Mouse (Mus musculus) heart, postnatal 36 days (tissue): ENCODE measurements around the gene Cep97. TPM values are rescaled to one million over a fixed set of nuclear protein-coding genes. Genes with fewer than 3 reads are reported as not detected.

ENCODE experiments used
- total RNA-seq, 2 experiments: library from RNA; stranded (reverse); gene quantifications; 2 replicates each; pipeline ENCODE4 v1.2.3; 2021

The Cep97 gene
- total RNA-seq, 2 experiments from 2014 or later: 5.4 to 6.6 TPM

Other genes starting within 250 kb of the Cep97 start
- 1 to 10 TPM; 2.4 TPM for gene Nfkbiz, start 96.0 kb downstream of the Cep97 start, total RNA-seq
- under 1 TPM; 0.38 to 0.72 TPM for gene Nxpe3, start 39.6 kb downstream of the Cep97 start, total RNA-seq
- 100 to 1,000 TPM; 549 to 570 TPM for gene Rpl24, start 31.4 kb upstream of the Cep97 start, total RNA-seq
- 10 to 100 TPM; 10.5 to 11.2 TPM for gene Zbtb11, start 39.0 kb upstream of the Cep97 start, total RNA-seq
- 10 to 100 TPM; 50.8 to 52.1 TPM for gene Pcnp, start 94.9 kb upstream of the Cep97 start, total RNA-seq
- 10 to 100 TPM; 10.4 to 13.1 TPM for gene Trmt10c, start 103.0 kb upstream of the Cep97 start, total RNA-seq
- gene Senp7, start 113.5 kb upstream of the Cep97 start, total RNA-seq: 10 to 100 TPM; 14.4 to 16.0 TPM